Mouse (Mus musculus): Measurements from ENCODE around the gene Atf1. TPM values are rescaled to one million over a fixed set of nuclear protein-coding genes. Genes with fewer than 3 reads are reported as not detected.
"Not testable (repeated sequence)": the region's sequence is repeated elsewhere in the genome, so short reads cannot be mapped to it uniquely, and the experiment has no call there.

Atf1 gene
- polyA plus RNA-seq, 1 experiment from 2014 or later, result 31.1 TPM

DNA sequence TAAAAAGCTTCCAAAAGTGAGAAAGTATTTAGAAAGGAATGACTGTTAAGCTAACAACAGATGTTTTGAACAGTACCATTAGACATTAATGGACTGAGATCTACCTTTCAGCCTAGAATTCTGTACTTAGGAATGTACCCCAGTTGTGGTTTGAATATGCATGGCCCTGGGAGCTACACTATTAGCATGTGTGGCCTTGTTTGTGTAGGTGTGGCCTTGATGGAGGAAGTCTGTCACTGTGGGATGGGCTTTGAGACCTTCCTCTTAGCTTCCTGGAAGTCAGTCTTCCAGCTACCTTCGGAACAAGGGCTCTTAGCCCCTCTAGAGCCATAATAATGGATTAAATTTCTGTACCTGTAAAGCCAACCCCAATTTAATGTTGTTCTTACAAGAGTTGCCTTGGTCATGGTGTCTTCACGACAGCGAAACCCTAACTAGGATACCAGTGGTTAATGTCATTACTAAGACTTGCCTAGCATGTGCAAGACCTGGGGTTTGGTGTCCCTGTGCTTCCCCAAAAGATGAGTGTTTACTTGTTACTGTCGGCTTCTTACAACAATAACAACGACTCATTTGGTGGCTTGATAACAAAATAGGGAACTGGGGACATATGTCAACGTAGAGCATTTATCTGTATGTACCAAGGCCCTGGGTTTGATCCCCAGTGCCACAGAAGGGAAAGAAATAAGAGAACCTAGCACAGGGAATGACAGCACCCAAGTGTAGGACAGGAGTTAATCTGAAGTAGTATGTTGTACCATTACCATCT is 21.2 kb downstream of the Atf1 start:
- H3K9me3 ChIP-seq (replicated peaks), result no peaks in the 10 kb centered on the region
- no peak overlapping the region for H3K4me2 ChIP-seq (replicated peaks)
- no peak for ATAC-seq (ENCODE audit: low FRiP score)
- H3K4me1 ChIP-seq, result no peaks in the 10 kb centered on the region
- H3K36me3 ChIP-seq, result peaks cover 89% of the 10 kb centered on the region
- no peak overlapping the region for H3K4me3 ChIP-seq
- no peak overlapping the region for H3K27ac ChIP-seq
- WGBS, result 96% methylated on average over 6 of the region's 6 CpGs
- H3K27me3 ChIP-seq, result no peaks in the 10 kb centered on the region
- H3K9ac ChIP-seq, result no peak overlapping the region

DNA sequence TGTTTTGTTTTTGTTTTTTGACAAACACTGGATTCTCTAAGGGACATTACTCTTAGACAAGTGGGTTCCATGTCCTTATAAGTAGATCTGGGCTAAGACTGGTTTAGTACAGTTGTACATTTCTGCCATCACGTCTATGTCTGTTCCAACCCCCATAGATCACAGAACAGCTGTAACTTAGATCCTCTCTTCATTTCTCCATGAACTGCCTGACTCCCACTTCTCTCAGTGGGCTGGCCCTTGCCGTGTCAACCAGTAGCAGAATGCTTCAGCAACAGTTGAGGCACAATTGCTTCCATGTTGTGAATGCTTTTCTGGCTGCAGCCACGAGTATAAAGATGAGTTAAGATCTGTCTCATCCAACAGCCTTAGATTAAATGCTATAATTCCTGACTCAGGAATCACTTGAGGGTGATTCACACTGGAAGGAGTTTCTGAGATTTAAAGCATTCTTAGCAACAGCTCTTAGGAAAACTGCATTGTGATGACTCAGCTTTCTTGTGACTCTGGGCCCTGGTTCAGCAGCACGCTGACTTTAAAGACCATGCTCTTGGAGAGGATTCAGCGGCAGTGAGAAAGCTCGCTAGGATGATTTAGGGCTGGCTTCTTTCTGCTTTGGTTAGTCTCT is 23.6 kb downstream of the Atf1 start:
- ATAC-seq (ENCODE audit: low FRiP score), result no peak
- Histone ChIP-seq H3K9ac (no peak overlapping the region), H3K9me3 (replicated peaks) (no peaks in the 10 kb centered on the region), H3K27me3 (no peaks in the 10 kb centered on the region), H3K36me3 (peaks cover 93% of the 10 kb centered on the region), H3K4me1 (no peaks in the 10 kb centered on the region), H3K4me2 (replicated peaks) (no peak overlapping the region), H3K27ac (no peak overlapping the region), H3K4me3 (no peak overlapping the region)
- 95% methylated on average over 6 of the region's 6 CpGs for WGBS

DNA sequence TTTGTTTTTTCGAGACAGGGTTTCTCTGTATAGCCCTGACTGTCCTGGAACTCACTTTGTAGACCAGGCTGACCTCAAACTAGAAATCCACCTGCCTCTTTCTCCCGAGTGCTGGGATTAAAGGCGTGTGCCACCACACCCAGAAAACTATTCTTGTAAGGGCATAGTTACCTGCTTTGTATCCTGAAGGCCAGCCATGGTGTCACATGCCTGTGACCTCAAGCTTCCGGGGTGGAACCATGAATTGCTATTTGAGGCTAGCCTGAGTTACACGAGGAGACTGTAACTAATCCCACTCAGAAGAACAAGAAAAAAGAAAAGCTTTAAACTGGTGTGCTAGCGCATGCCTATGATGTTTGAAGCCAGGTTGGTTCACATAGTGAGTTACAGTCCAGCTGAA is 28.8 kb downstream of the Atf1 start:
- no peak overlapping the region for H3K4me2 ChIP-seq (replicated peaks)
- no peak overlapping the region for H3K9ac ChIP-seq
- no peak for ATAC-seq (ENCODE audit: low FRiP score)
- no peak overlapping the region for H3K27ac ChIP-seq
- no peaks in the 10 kb centered on the region for H3K4me1 ChIP-seq
- H3K9me3 ChIP-seq (replicated peaks), result no peaks in the 10 kb centered on the region
- H3K4me3 ChIP-seq, result no peak overlapping the region
- 91% methylated on average over 6 of the region's 6 CpGs for WGBS
- no peaks in the 10 kb centered on the region for H3K27me3 ChIP-seq
- peaks cover 81% of the 10 kb centered on the region for H3K36me3 ChIP-seq

DNA sequence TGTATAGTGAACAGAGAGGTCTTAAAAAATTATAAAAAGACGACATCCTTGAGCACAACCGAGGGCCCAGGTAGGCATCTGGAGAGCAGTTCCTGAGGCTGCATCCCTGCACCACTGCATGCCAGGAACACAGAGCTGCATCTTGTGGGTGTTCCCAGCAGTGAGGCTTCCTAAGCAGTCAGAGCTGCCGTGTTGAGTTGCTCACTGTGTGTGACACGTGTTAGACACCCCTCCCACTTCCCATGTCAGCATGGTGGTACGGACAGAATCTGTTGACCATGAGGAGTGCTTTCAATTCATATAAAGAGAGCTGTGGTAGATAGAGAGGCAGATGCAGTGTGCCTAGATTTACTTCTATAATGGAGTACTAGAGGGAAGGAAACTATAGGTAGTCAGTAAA is 29.7 kb downstream of the Atf1 start:
- WGBS, result 93% methylated on average over 5 of the region's 5 CpGs
- no peak overlapping the region for H3K9ac ChIP-seq
- H3K4me3 ChIP-seq, result no peak overlapping the region
- no peak for ATAC-seq (ENCODE audit: low FRiP score)
- no peaks in the 10 kb centered on the region for H3K27me3 ChIP-seq
- no peak overlapping the region for H3K27ac ChIP-seq
- H3K4me2 ChIP-seq (replicated peaks), result no peak overlapping the region
- H3K36me3 ChIP-seq, result peaks cover 72% of the 10 kb centered on the region
- no peaks in the 10 kb centered on the region for H3K4me1 ChIP-seq
- H3K9me3 ChIP-seq (replicated peaks), result no peaks in the 10 kb centered on the region

DNA sequence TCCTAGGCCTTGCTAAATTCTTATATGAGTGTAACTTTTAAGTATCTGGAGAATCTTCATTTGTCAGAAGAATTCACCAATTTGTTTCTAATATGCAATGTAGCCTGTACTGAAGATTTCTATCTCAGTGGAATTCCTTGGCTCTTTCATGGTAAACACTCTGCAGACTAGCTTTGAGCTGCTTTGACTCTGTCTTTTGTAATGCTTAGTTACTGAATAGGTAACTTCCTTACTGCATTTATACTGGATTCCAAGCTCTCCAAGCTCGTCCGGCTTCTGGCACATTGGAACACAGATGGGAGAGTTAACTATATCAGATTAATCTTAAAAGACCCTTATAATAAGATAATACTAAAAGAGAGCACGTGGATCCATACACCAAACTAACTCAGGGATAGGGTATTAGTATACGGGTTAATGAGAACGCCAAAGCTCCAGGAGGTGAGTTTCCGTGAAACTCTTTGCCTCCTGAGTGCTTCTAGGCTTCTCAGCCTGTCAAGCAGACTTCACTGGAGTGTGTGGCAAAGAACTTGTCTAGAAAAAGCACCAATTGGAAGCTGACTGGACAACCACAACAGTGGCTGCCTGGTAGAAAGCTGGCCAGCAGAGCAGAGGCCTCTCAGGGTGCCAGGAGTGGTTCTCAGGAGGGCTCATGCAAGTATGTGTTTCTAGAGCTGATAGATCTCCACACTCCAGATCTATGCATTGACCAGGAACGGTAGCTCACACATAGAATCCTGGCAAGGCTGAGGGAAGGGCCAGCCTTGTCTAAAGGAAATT is 31.2 kb downstream of the Atf1 start:
- Histone ChIP-seq H3K27ac (no peak overlapping the region), H3K36me3 (peaks cover 61% of the 10 kb centered on the region)
- 94% methylated on average over 7 of the region's 7 CpGs for WGBS

DNA sequence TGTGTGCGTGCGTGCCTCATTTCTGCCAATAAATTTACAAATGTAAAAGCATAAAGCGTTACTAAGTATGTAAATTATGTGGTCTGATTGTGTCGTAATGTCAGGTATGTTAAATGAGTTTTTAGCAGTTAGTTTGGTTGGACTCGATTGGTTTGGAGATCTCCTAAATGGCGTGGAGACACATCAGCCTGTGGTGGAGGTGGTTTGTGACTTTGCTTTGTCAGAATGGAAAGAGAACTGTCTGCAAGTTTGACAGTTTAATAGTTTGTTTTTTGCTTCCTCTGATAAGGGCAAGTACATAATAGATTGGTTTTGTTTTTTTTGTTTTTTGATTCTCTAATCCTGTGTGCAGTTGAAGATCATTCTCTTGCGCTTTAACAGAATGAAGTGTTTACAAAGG is 32.7 kb downstream of the Atf1 start:
- H3K36me3 ChIP-seq, result peaks cover 46% of the 10 kb centered on the region
- H3K27ac ChIP-seq; H3K4me3 ChIP-seq; H3K4me2 ChIP-seq (replicated peaks); H3K9me3 ChIP-seq (replicated peaks); H3K27me3 ChIP-seq; H3K9ac ChIP-seq; ATAC-seq (ENCODE audit: low FRiP score); H3K4me1 ChIP-seq: not testable (repeated sequence)
- WGBS, result 95% methylated on average over 6 of the region's 7 CpGs

More for the DNA sequence above, 31.2 kb downstream of the Atf1 start:
- Histone ChIP-seq H3K27me3 (no peaks in the 10 kb centered on the region), H3K4me1 (no peaks in the 10 kb centered on the region), H3K9ac (no peak overlapping the region), H3K4me2 (replicated peaks) (no peak overlapping the region), H3K9me3 (replicated peaks) (no peaks in the 10 kb centered on the region), H3K4me3 (no peak overlapping the region)
- ATAC-seq (ENCODE audit: low FRiP score), result no peak

DNA sequence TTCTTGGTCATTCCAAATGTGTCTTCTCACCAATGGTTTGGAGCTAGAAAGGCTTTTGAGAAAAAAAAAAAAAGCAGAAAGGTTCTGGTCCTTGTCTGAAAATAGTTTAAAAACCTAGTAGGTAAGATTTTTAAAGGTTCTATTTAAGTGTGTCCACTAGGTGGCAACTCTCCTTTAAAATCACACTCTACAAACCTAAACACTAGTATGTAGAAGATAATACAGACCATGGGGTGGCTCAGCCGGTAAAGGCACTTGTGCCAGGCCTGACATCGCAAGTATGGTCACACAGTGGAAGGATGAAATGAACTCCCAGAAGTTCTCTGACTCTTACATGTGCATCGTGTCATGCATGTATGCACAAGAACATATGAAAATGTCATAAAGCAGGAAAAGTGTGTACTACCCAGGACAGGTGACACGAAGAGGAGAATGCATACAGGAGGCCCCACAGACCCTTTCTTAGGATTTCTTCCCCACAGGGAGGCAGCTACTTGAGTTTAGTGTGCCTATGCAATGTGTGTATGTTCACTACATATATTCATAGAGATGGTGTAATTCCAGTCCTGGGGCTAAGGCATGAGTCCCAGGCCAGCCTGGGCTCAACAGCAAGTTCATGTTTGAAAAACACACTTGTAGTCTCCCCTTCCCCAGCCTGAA is 35.8 kb downstream of the Atf1 start:
- ATAC-seq (ENCODE audit: low FRiP score), result no peak
- WGBS, result 21% methylated on average over 4 of the region's 4 CpGs
- H3K4me1 ChIP-seq, result no peaks in the 10 kb centered on the region
- no peak overlapping the region for H3K4me3 ChIP-seq
- H3K36me3 ChIP-seq, result peaks cover 18% of the 10 kb centered on the region
- H3K4me2 ChIP-seq (replicated peaks), result no peak overlapping the region
- no peak overlapping the region for H3K27ac ChIP-seq
- H3K27me3 ChIP-seq, result no peaks in the 10 kb centered on the region
- no peaks in the 10 kb centered on the region for H3K9me3 ChIP-seq (replicated peaks)
- no peak overlapping the region for H3K9ac ChIP-seq

DNA sequence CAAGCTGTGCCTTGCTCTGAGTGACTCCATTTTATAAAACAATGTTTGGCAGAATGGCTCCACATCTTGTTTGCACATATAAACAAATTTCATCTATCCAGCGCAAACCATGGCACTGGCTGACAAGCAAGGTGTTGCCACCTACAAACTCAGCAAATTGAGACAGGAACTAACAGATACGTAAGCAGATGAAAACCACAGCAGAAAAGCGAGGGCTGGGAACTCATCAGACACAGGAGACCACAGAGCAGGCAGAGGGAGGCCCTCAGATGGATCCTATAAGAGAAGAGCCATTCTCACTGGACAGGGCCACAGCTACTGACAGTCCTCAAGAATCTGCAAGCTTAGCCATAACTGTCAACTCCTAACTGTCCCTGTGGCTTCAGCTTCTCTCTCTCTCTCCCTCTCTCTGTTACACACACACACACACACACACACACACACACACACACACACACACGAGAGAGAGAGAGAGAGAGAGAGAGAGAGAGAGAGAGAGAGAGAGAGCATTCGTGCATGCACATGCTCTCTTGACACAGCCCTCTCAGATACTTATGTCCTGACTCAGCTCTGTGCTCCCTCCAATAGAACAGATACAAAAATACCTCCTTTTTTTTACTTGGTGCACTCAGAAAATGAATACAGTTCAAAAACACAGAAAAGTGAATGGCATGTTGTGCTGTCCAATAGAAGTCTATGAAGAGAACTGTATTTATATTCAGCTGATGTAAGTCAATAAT is 38.1 kb downstream of the Atf1 start:
- H3K9ac ChIP-seq, result no peak overlapping the region
- ATAC-seq (ENCODE audit: low FRiP score), result no peak
- no peaks in the 10 kb centered on the region for H3K4me1 ChIP-seq
- H3K9me3 ChIP-seq (replicated peaks), result no peaks in the 10 kb centered on the region
- no peak overlapping the region for H3K4me2 ChIP-seq (replicated peaks)
- H3K27ac ChIP-seq, result no peak overlapping the region
- no peak overlapping the region for H3K4me3 ChIP-seq
- 89% methylated on average over 4 of the region's 5 CpGs for WGBS
- peaks cover 4% of the 10 kb centered on the region; the same call in 1 of the 2 replicates for H3K36me3 ChIP-seq
- peaks cover 7% of the 10 kb centered on the region; the same call in 1 of the 2 replicates for H3K27me3 ChIP-seq

DNA sequence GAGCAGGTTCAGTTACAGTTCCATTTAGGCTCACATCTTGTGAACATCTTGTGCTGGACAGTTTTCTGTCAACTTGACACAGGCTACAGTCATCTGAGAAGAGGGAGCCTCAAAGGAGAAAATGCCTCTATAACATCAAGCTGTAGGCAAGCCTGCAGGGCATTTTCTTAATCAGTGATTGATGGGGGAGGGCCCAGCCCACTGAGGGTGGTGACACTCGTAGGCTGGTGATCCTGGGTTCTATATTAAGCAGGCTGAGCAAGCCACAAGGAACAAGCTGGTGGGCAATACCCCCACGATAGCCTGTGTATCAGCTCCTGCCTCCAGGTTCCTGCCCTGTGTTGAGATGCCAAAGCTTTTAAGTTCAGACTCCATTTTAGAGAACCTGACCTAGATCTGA is 41.3 kb downstream of the Atf1 start:
- 73% methylated on average over 2 of the region's 2 CpGs for WGBS
- H3K9me3 ChIP-seq (replicated peaks), result no peaks in the 10 kb centered on the region
- H3K27me3 ChIP-seq, result peaks cover 7% of the 10 kb centered on the region; the same call in 1 of the 2 replicates
- no peak for ATAC-seq (ENCODE audit: low FRiP score)
- H3K4me1 ChIP-seq, result no peaks in the 10 kb centered on the region
- H3K36me3 ChIP-seq, result no peaks in the 10 kb centered on the region
- no peak overlapping the region for H3K9ac ChIP-seq
- H3K27ac ChIP-seq, result no peak overlapping the region
- no peak overlapping the region for H3K4me3 ChIP-seq
- no peak overlapping the region for H3K4me2 ChIP-seq (replicated peaks)

DNA sequence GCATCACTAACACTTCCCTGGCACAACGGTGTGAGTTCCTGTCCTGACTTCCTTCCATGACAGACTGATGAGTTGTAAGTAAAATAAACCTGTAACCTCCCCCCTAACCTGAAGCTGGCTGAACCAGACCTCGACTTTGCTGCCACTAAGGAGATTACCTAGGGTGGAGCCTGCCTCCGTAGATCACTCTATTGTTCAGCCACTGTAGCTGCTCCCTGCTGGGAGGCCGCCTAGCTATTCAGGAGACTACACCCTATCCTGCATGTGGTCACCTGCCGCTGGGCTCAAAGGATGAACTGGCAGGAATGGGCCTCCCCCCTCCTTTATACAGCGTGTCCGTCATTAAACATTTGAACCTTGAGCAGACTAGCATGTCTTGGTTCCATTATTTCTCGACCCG is 42.2 kb downstream of the Atf1 start:
- H3K9ac ChIP-seq, result no peak overlapping the region
- no peaks in the 10 kb centered on the region for H3K36me3 ChIP-seq
- no peaks in the 10 kb centered on the region for H3K4me1 ChIP-seq
- WGBS, result 14% methylated on average over 9 of the region's 9 CpGs
- ATAC-seq (ENCODE audit: low FRiP score), result no peak
- no peaks in the 10 kb centered on the region for H3K9me3 ChIP-seq (replicated peaks)
- H3K4me2 ChIP-seq (replicated peaks), result no peak overlapping the region
- H3K4me3 ChIP-seq, result no peak overlapping the region
- peaks cover 7% of the 10 kb centered on the region; the same call in 1 of the 2 replicates for H3K27me3 ChIP-seq
- H3K27ac ChIP-seq, result no peak overlapping the region

DNA sequence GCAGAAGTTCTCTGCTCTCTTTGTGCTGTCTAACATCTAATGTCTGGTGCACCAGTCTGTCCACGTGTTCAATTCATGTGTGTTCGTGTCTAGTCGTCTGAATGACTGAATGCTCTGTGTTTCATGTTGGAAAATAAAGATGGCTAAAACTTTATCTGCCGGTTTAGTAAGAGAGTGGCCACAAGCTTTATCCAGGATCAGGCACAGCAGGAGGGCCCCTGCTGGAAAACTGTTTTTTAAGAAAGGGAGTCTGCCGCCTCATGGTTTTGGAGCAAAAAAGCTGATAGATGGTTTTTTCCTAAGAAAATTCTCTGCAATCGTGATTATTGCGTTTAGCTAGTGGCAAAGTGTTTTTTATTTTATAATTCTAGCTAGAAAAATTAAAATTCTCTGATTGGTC is 43.0 kb downstream of the Atf1 start:
- not testable (repeated sequence) for H3K9me3 ChIP-seq (replicated peaks); H3K27ac ChIP-seq; ATAC-seq (ENCODE audit: low FRiP score); H3K9ac ChIP-seq; H3K27me3 ChIP-seq; H3K4me1 ChIP-seq; H3K36me3 ChIP-seq; H3K4me2 ChIP-seq (replicated peaks); H3K4me3 ChIP-seq
- WGBS, result 22% methylated on average over 7 of the region's 7 CpGs

Data from hindbrain, embryonic 12.5 days (tissue).